Mouse (Mus musculus) midbrain, embryonic 15.5 days (tissue): ENCODE measurements around the gene Cd3d. TPM values are rescaled to one million over a fixed set of nuclear protein-coding genes. Genes with fewer than 3 reads are reported as not detected.

Source experiments
- ATAC-seq: fragments of 200-750 bp; cut with Nextera tagmentation; replicated peaks from 2 replicates; pipeline ENCODE4 v1.8.0; 2017; ENCODE audit warnings: moderate TSS enrichment
- H3K27ac ChIP-seq: fragments of 300-500 bp; sonication (generic); 2 replicates; pipeline ENCODE4 v1.5.1; 2015; ENCODE audit warnings: mild to moderate bottlenecking, inconsistent platforms
- H3K27me3 ChIP-seq: fragments of 300-500 bp; sonication (generic); replicated peaks from 2 replicates; pipeline ENCODE4 v1.6.1; 2015; ENCODE audit warnings: inconsistent platforms
- H3K36me3 ChIP-seq: fragments of 300-500 bp; sonication (generic); replicated peaks from 2 replicates; pipeline ENCODE4 v1.6.1; 2015; ENCODE audit warnings: inconsistent platforms
- H3K4me1 ChIP-seq: fragments of 300-500 bp; sonication (generic); 2 replicates; pipeline ENCODE4 v1.6.1; 2015; ENCODE audit warnings: inconsistent platforms
- H3K4me2 ChIP-seq: fragments of 300-500 bp; sonication (generic); 2 replicates; pipeline ENCODE4 v1.6.1; 2015; ENCODE audit warnings: inconsistent platforms, mild to moderate bottlenecking, moderate library complexity
- H3K4me3 ChIP-seq: fragments of 300-500 bp; sonication (generic); 2 replicates; pipeline ENCODE4 v1.5.1; 2015; ENCODE audit warnings: mild to moderate bottlenecking, inconsistent platforms
- H3K9ac ChIP-seq: fragments of 300-500 bp; sonication (generic); 2 replicates; pipeline ENCODE4 v1.6.1; 2015; ENCODE audit warnings: mild to moderate bottlenecking, inconsistent platforms
- H3K9me3 ChIP-seq: fragments of 300-500 bp; sonication (generic); 2 replicates; pipeline ENCODE4 v1.6.1; 2016; ENCODE audit warnings: inconsistent platforms
- WGBS: fragments of 180-500 bp; shearing (Covaris S2); methylation state at CpG from one replicate; pipeline ENCODE4 v1.1.7; 2015; ENCODE audit warnings: mixed read lengths; 5-methylcytosine and 5-hydroxymethylcytosine counted together
- polyA plus RNA-seq: library from polyadenylated mRNA; unstranded; fragments of >200 nt; fragmentation: Nextera tagmentation; extraction: Ambion mirVana; gene quantifications from 2 replicates; pipeline ENCODE4 v1.2.1, GENCODE M21; 2015

The Cd3d gene
- polyA plus RNA-seq, 1 experiment from 2014 or later = not detected

- Histone ChIP-seq H3K27ac (no peak overlapping the region), H3K36me3 (no peaks in the 10 kb centered on the region), H3K4me1 (no peaks in the 10 kb centered on the region), H3K9ac (no peak overlapping the region), H3K4me2 (no peak overlapping the region), H3K4me3 (no peak overlapping the region), H3K9me3 (no peaks in the 10 kb centered on the region), H3K27me3 (no peaks in the 10 kb centered on the region; the same call in 1 of the 2 replicates)
- WGBS = 78% methylated on average over 7 of the region's 7 CpGs
- ATAC-seq = no peak
Observed at GRCm38 (mm10) chr9:44979806-44980205, 1.8 kb upstream of the Cd3d start.

- Histone ChIP-seq H3K4me3 (no peak within 1 kb of the TSS), H3K27me3 (no peaks in the 10 kb centered on the region; the same call in 1 of the 2 replicates), H3K27ac (no peak within 1 kb of the TSS), H3K36me3 (no peaks in the 10 kb centered on the region), H3K9ac (no peak within 1 kb of the TSS), H3K9me3 (no peaks in the 10 kb centered on the region), H3K4me1 (no peaks in the 10 kb centered on the region), H3K4me2 (no peak within 1 kb of the TSS)
- ATAC-seq = no peak
- 66% methylated on average over 3 of the region's 3 CpGs for WGBS
Observed at GRCm38 (mm10) chr9:44980242-44980641, 1.3 kb upstream of the Cd3d start, which contains the start of gene Cd3g. Gene Cd3g, minus strand, starts transcription at chr9:44980431.

- 89% methylated on average over 2 of the region's 2 CpGs for WGBS
- Histone ChIP-seq H3K4me1 (no peaks in the 10 kb centered on the region), H3K9ac (no peak overlapping the region), H3K4me3 (no peak overlapping the region), H3K27me3 (no peaks in the 10 kb centered on the region; the same call in 1 of the 2 replicates), H3K4me2 (no peak overlapping the region), H3K27ac (no peak overlapping the region), H3K9me3 (no peaks in the 10 kb centered on the region), H3K36me3 (no peaks in the 10 kb centered on the region)
- ATAC-seq = no peak
Observed at GRCm38 (mm10) chr9:44981104-44981503, 482 bp upstream of the Cd3d start.

GRCm38 (mm10) chr9:44982081-44982480 is 495 bp downstream of the Cd3d start:
- Histone ChIP-seq H3K36me3 (no peaks in the 10 kb centered on the region), H3K4me3 (no peak overlapping the region), H3K9me3 (no peaks in the 10 kb centered on the region), H3K4me1 (no peaks in the 10 kb centered on the region), H3K27me3 (no peaks in the 10 kb centered on the region), H3K9ac (no peak overlapping the region), H3K4me2 (no peak overlapping the region), H3K27ac (no peak overlapping the region)
- ATAC-seq = no peak
- WGBS = 87% methylated on average over 8 of the region's 8 CpGs

- no peak for ATAC-seq
- WGBS = 89% methylated on average over 3 of the region's 3 CpGs
Observed at GRCm38 (mm10) chr9:44982531-44982930, 945 bp downstream of the Cd3d start.

GRCm38 (mm10) chr9:44983001-44983400 is 1.4 kb downstream of the Cd3d start:
- WGBS = 71% methylated on average over 2 of the region's 2 CpGs
- no peak for ATAC-seq
- no peak overlapping the region for H3K27ac ChIP-seq
- no peak overlapping the region for H3K9ac ChIP-seq
- H3K4me1 ChIP-seq = no peaks in the 10 kb centered on the region
- no peaks in the 10 kb centered on the region for H3K36me3 ChIP-seq
- no peaks in the 10 kb centered on the region for H3K9me3 ChIP-seq
- H3K27me3 ChIP-seq = no peaks in the 10 kb centered on the region
- no peak overlapping the region for H3K4me3 ChIP-seq
- no peak overlapping the region for H3K4me2 ChIP-seq

More at GRCm38 (mm10) chr9:44982531-44982930, 945 bp downstream of the Cd3d start:
- Histone ChIP-seq H3K27ac (no peak overlapping the region), H3K9me3 (no peaks in the 10 kb centered on the region), H3K27me3 (no peaks in the 10 kb centered on the region), H3K4me3 (no peak overlapping the region), H3K36me3 (no peaks in the 10 kb centered on the region), H3K4me1 (no peaks in the 10 kb centered on the region), H3K9ac (no peak overlapping the region), H3K4me2 (no peak overlapping the region)

GRCm38 (mm10) chr9:44985721-44986161 is 4.2 kb downstream of the Cd3d start:
- H3K4me2 ChIP-seq = no peak overlapping the region
- 85% methylated on average over 3 of the region's 3 CpGs for WGBS

GRCm38 (mm10) chr9:44986242-44986781 is 4.7 kb downstream of the Cd3d start:
- Histone ChIP-seq H3K4me1 (no peaks in the 10 kb centered on the region), H3K9me3 (no peaks in the 10 kb centered on the region), H3K4me3 (no peak overlapping the region), H3K9ac (no peak overlapping the region), H3K36me3 (no peaks in the 10 kb centered on the region), H3K4me2 (no peak overlapping the region), H3K27ac (no peak overlapping the region), H3K27me3 (no peaks in the 10 kb centered on the region)
- no peak for ATAC-seq
- WGBS = 47% methylated on average over 14 of the region's 14 CpGs

More at GRCm38 (mm10) chr9:44985721-44986161, 4.2 kb downstream of the Cd3d start:
- no peak overlapping the region for H3K9ac ChIP-seq
- no peaks in the 10 kb centered on the region for H3K36me3 ChIP-seq
- no peak overlapping the region for H3K4me3 ChIP-seq
- no peak overlapping the region for H3K27ac ChIP-seq
- H3K4me1 ChIP-seq = no peaks in the 10 kb centered on the region
- no peaks in the 10 kb centered on the region for H3K27me3 ChIP-seq
- no peaks in the 10 kb centered on the region for H3K9me3 ChIP-seq
- no peak for ATAC-seq

GRCm38 (mm10) chr9:44986976-44987375 is 5.4 kb downstream of the Cd3d start:
- no peak overlapping the region for H3K4me2 ChIP-seq
- H3K27ac ChIP-seq = no peak overlapping the region
- H3K9me3 ChIP-seq = no peaks in the 10 kb centered on the region
- no peaks in the 10 kb centered on the region for H3K36me3 ChIP-seq
- no peak overlapping the region for H3K4me3 ChIP-seq
- H3K4me1 ChIP-seq = no peaks in the 10 kb centered on the region
- WGBS = 69% methylated on average over 5 of the region's 5 CpGs
- no peak overlapping the region for H3K9ac ChIP-seq
- no peak for ATAC-seq
- no peaks in the 10 kb centered on the region for H3K27me3 ChIP-seq

GRCm38 (mm10) chr9:44991821-44992220 is 10.2 kb downstream of the Cd3d start:
- Histone ChIP-seq H3K27ac (no peak overlapping the region), H3K27me3 (no peaks in the 10 kb centered on the region), H3K4me2 (no peak overlapping the region), H3K4me3 (no peak overlapping the region), H3K9me3 (no peaks in the 10 kb centered on the region), H3K4me1 (no peaks in the 10 kb centered on the region), H3K9ac (no peak overlapping the region), H3K36me3 (no peaks in the 10 kb centered on the region)
- WGBS = 87% methylated on average over 2 of the region's 2 CpGs
- ATAC-seq = no peak

- no peak for ATAC-seq
- no peaks in the 10 kb centered on the region for H3K4me1 ChIP-seq
Observed at GRCm38 (mm10) chr9:44992271-44992670, 10.7 kb downstream of the Cd3d start.

GRCm38 (mm10) chr9:44993268-44993667 is 11.7 kb downstream of the Cd3d start:
- Histone ChIP-seq H3K9me3 (no peaks in the 10 kb centered on the region), H3K4me2 (no peak overlapping the region), H3K27me3 (no peaks in the 10 kb centered on the region), H3K27ac (no peak overlapping the region), H3K36me3 (no peaks in the 10 kb centered on the region), H3K4me1 (no peaks in the 10 kb centered on the region), H3K9ac (no peak overlapping the region), H3K4me3 (no peak overlapping the region)
- WGBS = 93% methylated on average over 2 of the region's 2 CpGs
- ATAC-seq = no peak

More at GRCm38 (mm10) chr9:44992271-44992670, 10.7 kb downstream of the Cd3d start:
- Histone ChIP-seq H3K9me3 (no peaks in the 10 kb centered on the region), H3K36me3 (no peaks in the 10 kb centered on the region), H3K4me3 (no peak overlapping the region), H3K9ac (no peak overlapping the region), H3K4me2 (no peak overlapping the region), H3K27me3 (no peaks in the 10 kb centered on the region), H3K27ac (no peak overlapping the region)

GRCm38 (mm10) chr9:44994962-44995361 is 13.4 kb downstream of the Cd3d start:
- H3K4me1 ChIP-seq = no peaks in the 10 kb centered on the region
- H3K9me3 ChIP-seq = no peaks in the 10 kb centered on the region
- H3K4me2 ChIP-seq = no peak overlapping the region
- no peak for ATAC-seq
- H3K36me3 ChIP-seq = no peaks in the 10 kb centered on the region
- WGBS = 84% methylated on average over 4 of the region's 4 CpGs
- no peak overlapping the region for H3K4me3 ChIP-seq
- no peak overlapping the region for H3K27ac ChIP-seq
- H3K9ac ChIP-seq = no peak overlapping the region
- no peaks in the 10 kb centered on the region for H3K27me3 ChIP-seq
